Comparison of ENCODE assay signal across 8 mouse cellular contexts in the genomic region with DNA sequence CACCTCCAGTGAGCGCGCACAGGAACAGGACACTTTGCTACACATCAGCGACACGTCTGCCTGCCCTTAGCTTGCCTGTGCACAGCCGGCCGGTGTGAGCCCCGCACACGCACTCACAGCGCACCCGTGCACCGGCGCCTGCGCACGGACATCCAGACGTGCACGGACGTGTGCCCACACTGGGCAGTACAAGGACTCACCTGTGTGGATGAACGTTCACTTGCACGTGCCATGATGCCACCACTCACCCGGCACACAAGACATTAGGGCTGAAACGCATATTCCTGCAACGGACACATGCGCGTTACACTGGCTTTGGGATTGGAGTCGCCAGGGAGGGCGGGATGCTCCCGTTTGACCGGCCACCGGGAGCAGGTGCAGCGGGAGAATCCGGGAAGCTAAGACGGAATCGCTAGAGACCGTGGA. TPM values are rescaled to one million over a fixed set of nuclear protein-coding genes. Genes with fewer than 3 reads are reported as not detected.
DNase-seq lines count a peak whose midpoint lies in the region; ATAC-seq and TF ChIP-seq lines count a peak whose summit lies in the region.

No protein-coding gene starts in this region.

- peaks cover 17% of the 10 kb centered on the region for H3K79me2 ChIP-seq in C2C12 (ENCODE audit: control insufficient read depth, insufficient read depth)

- TF ChIP-seq CTCF in C2C12 (IDR thresholded peaks at IDR 0.05; ENCODE audit: control insufficient read depth, insufficient read depth, insufficient read length), result no peak

- H3K9ac ChIP-seq in intestine, embryonic 14.5 days (ENCODE audit: low read length), result peak overlapping the region; percentile 55
- H3K9ac ChIP-seq in midbrain, embryonic 15.5 days, result peak overlapping the region; percentile 36

- 0 out of 2 replicates have a peak, but pooled peaks have one; percentile 4 for ATAC-seq in frontal cortex, adult (ENCODE audit: low TSS enrichment)
- ATAC-seq in intestine, embryonic 14.5 days (replicated peaks; ENCODE audit: low FRiP score, low TSS enrichment, low read depth), result peak; percentile 32
- peak; percentile 37; the same call in 1 of the 2 replicates for ATAC-seq in midbrain, embryonic 15.5 days (replicated peaks)

- H3K36me3 ChIP-seq in C2C12 (ENCODE audit: control insufficient read depth, insufficient read depth), result peaks cover 27% of the 10 kb centered on the region
- H3K36me3 ChIP-seq in intestine, embryonic 14.5 days (ENCODE audit: control insufficient read depth, insufficient read depth, low read length), result peaks cover 8% of the 10 kb centered on the region; the same call in 1 of the 2 replicates
- H3K36me3 ChIP-seq in midbrain, embryonic 15.5 days (replicated peaks), result no peaks in the 10 kb centered on the region

- H3K9me3 ChIP-seq in intestine, embryonic 14.5 days (ENCODE audit: control insufficient read depth, low read length), result no peaks in the 10 kb centered on the region
- H3K9me3 ChIP-seq in midbrain, embryonic 15.5 days, result no peaks in the 10 kb centered on the region

- H3K4me1 ChIP-seq in intestine, embryonic 14.5 days (replicated peaks; ENCODE audit: control insufficient read depth, insufficient read depth, low read length), result peaks cover 15% of the 10 kb centered on the region
- peaks cover 33% of the 10 kb centered on the region for H3K4me1 ChIP-seq in midbrain, embryonic 15.5 days

- no peaks in the 10 kb centered on the region for H3K27me3 ChIP-seq in C2C12 (ENCODE audit: control insufficient read depth, insufficient read depth, insufficient read length)
- no peaks in the 10 kb centered on the region for H3K27me3 ChIP-seq in intestine, embryonic 14.5 days (replicated peaks; ENCODE audit: control insufficient read depth, insufficient read depth, low read length)
- H3K27me3 ChIP-seq in midbrain, embryonic 15.5 days (replicated peaks), result peaks cover 36% of the 10 kb centered on the region

- H3ac ChIP-seq in C2C12 (ENCODE audit: control insufficient read depth, insufficient read length, low read depth), result peak overlapping the region; percentile 45

- 1% methylated on average over 34 of the region's 34 CpGs for WGBS in intestine, embryonic 14.5 days
- WGBS in midbrain, embryonic 15.5 days, result under 1% methylated on average over 34 of the region's 34 CpGs

- DNase-seq in frontal cortex, postnatal 10 days (ENCODE audit: low spot score in 2 of 2), result no peak
- DNase-seq in embryo, embryonic 10.5 days (ENCODE audit: low spot score), result peak; percentile 39
- DNase-seq in intestine, embryonic 14.5 days (ENCODE audit: low spot score), result no peak
- DNase-seq in layer of hippocampus, adult 9-11 months, result no peak
- no peak for DNase-seq in thymus, adult 18-20 months

- H3K4me3 ChIP-seq in C2C12 (ENCODE audit: insufficient read depth, poor library complexity, severe bottlenecking), result peak overlapping the region; percentile 84
- peak overlapping the region; percentile 64 for H3K4me3 ChIP-seq in intestine, embryonic 14.5 days (ENCODE audit: low read depth, low read length)
- H3K4me3 ChIP-seq in midbrain, embryonic 15.5 days, result peak overlapping the region; percentile 47

- peak overlapping the region; percentile 99 for H3K4me2 ChIP-seq in intestine, embryonic 14.5 days (ENCODE audit: low read length)
- H3K4me2 ChIP-seq in midbrain, embryonic 15.5 days, result peak overlapping the region; percentile 96

- no peaks in the 10 kb centered on the region for H3K79me3 ChIP-seq in C2C12 (ENCODE audit: low read depth)

- peak overlapping the region; percentile 71 for H3K27ac ChIP-seq in intestine, embryonic 14.5 days (ENCODE audit: low read depth)
- H3K27ac ChIP-seq in midbrain, embryonic 15.5 days, result no peak overlapping the region; the same call in 1 of the 2 replicates

TF ChIP-seq in C2C12, 6 proteins besides CTCF, POLR2A, EP300 and RAD21:
- TF ChIP-seq MAX (IDR thresholded peaks at IDR 0.05) (no peak), FOSL1 (IDR thresholded peaks at IDR 0.05; ENCODE audit: insufficient read depth, low read length, poor library complexity, severe bottlenecking) (no peak), USF1 (IDR thresholded peaks at IDR 0.05; ENCODE audit: low read depth) (no peak), MYOD1 (IDR thresholded peaks at IDR 0.05; ENCODE audit: control insufficient read depth, insufficient read length, low read depth) (no peak), CEBPB (IDR thresholded peaks at IDR 0.05; ENCODE audit: low read depth) (no peak), MYOG (IDR thresholded peaks at IDR 0.05; ENCODE audit: control insufficient read depth, extremely low read depth, insufficient read length) (no peak)

RNA-seq across cellular contexts. Expression of gene Nfkb2, which starts 0.8 kb away (rescaled TPM):
- polyA plus RNA-seq in C2C12 (2012; fragmentation: generic; extraction: Trizol), result 47.8 TPM
- 7.9 and 9.2 TPM in 2 replicates for polyA plus RNA-seq in intestine, embryonic 14.5 days (2014; fragmentation: Nextera tagmentation; extraction: Ambion mirVana)
- 2.3 and 2.7 TPM in 2 replicates for polyA plus RNA-seq in midbrain, embryonic 15.5 days (2015; fragmentation: Nextera tagmentation; extraction: Ambion mirVana)

RNA-seq across cellular contexts. Expression of gene Psd, which starts 22.0 kb away (rescaled TPM):
- 11.8 TPM for polyA plus RNA-seq in C2C12 (2012; fragmentation: generic; extraction: Trizol)
- polyA plus RNA-seq in intestine, embryonic 14.5 days (2014; fragmentation: Nextera tagmentation; extraction: Ambion mirVana), result 36.4 and 43.9 TPM in 2 replicates
- 146 and 148 TPM in 2 replicates for polyA plus RNA-seq in midbrain, embryonic 15.5 days (2015; fragmentation: Nextera tagmentation; extraction: Ambion mirVana)

RNA-seq across cellular contexts. Expression of gene Fbxl15, which starts 23.1 kb away (rescaled TPM):
- 13.1 TPM for polyA plus RNA-seq in C2C12 (2012; fragmentation: generic; extraction: Trizol)
- 17.5 and 17.7 TPM in 2 replicates for polyA plus RNA-seq in intestine, embryonic 14.5 days (2014; fragmentation: Nextera tagmentation; extraction: Ambion mirVana)
- 48.2 and 54.8 TPM in 2 replicates for polyA plus RNA-seq in midbrain, embryonic 15.5 days (2015; fragmentation: Nextera tagmentation; extraction: Ambion mirVana)

RNA-seq across cellular contexts. Expression of gene Cuedc2, which starts 33.6 kb away (rescaled TPM):
- 161 TPM for polyA plus RNA-seq in C2C12 (2012; fragmentation: generic; extraction: Trizol)
- 154 and 176 TPM in 2 replicates for polyA plus RNA-seq in intestine, embryonic 14.5 days (2014; fragmentation: Nextera tagmentation; extraction: Ambion mirVana)
- 340 and 347 TPM in 2 replicates for polyA plus RNA-seq in midbrain, embryonic 15.5 days (2015; fragmentation: Nextera tagmentation; extraction: Ambion mirVana)

RNA-seq across cellular contexts. Expression of gene Mfsd13a, which starts 36.0 kb away (rescaled TPM):
- 1.3 TPM for polyA plus RNA-seq in C2C12 (2012; fragmentation: generic; extraction: Trizol)
- polyA plus RNA-seq in intestine, embryonic 14.5 days (2014; fragmentation: Nextera tagmentation; extraction: Ambion mirVana), result 12.3 and 12.7 TPM in 2 replicates
- polyA plus RNA-seq in midbrain, embryonic 15.5 days (2015; fragmentation: Nextera tagmentation; extraction: Ambion mirVana), result 11.1 and 11.7 TPM in 2 replicates
